Mouse (Mus musculus): ENCODE data around the gene Atic. TPM values are rescaled to one million over a fixed set of nuclear protein-coding genes. Genes with fewer than 3 reads are reported as not detected.

Gene Atic
- total RNA-seq, 1 experiment: 127 TPM

- Histone ChIP-seq H3K4me1 (ENCODE audit: control insufficient read depth in 2 of 2, insufficient read depth in 2 of 2, low read length in 2 of 2, poor library complexity in 1 of 2) (no peaks in the 10 kb centered on the region), H3K36me3 (ENCODE audit: control insufficient read depth, insufficient read depth, low read length, poor library complexity, severe bottlenecking) (no peaks in the 10 kb centered on the region), H3K27ac (ENCODE audit: insufficient read depth, low read depth, low read length, poor library complexity, severe bottlenecking) (no peak overlapping the region), H3K4me3 (ENCODE audit: insufficient read depth in 1 of 2, low read depth in 1 of 2, low read length in 2 of 2, poor library complexity in 1 of 2, severe bottlenecking in 1 of 2) (no peak overlapping the region), H3K9ac (ENCODE audit: insufficient read depth, low read depth, low read length, poor library complexity, severe bottlenecking) (no peak overlapping the region), H3K9me3 (ENCODE audit: control insufficient read depth, insufficient read depth, low read depth, low read length) (no peaks in the 10 kb centered on the region)
- peak; percentile 21 for DNase-seq (ENCODE audit: low read depth, low spot score)
- TF ChIP-seq MAFK (IDR thresholded peaks at IDR 0.05; ENCODE audit: insufficient read depth, low read depth, low read length): peak; percentile 85
- no peak for TF ChIP-seq ZNF384 (IDR thresholded peaks at IDR 0.05; ENCODE audit: low read depth, low read length)
- in situ Hi-C loops (cut with MboI; ENCODE audit: low sequenced_read_pairs in 2 of 2, unreplicated experiment in 2 of 2): no loop called here
Observed at GRCm38 (mm10) chr1:71530779-71531178, 26.2 kb upstream of the Atic start.

- no peak for TF ChIP-seq ZNF384 (IDR thresholded peaks at IDR 0.05; ENCODE audit: low read depth, low read length)
- no peak for TF ChIP-seq CHD2 (IDR thresholded peaks at IDR 0.05; ENCODE audit: low read depth, low read length)
- TF ChIP-seq ZC3H11A (IDR thresholded peaks at IDR 0.05; ENCODE audit: borderline replicate concordance, low read depth, low read length): peak; percentile 63
- no peaks in the 10 kb centered on the region for H3K36me3 ChIP-seq (ENCODE audit: control insufficient read depth, insufficient read depth, low read length, poor library complexity, severe bottlenecking)
- in situ Hi-C loops (cut with MboI; ENCODE audit: low sequenced_read_pairs in 2 of 2, unreplicated experiment in 2 of 2): no loop called here
- no peak overlapping the region for H3K9ac ChIP-seq (ENCODE audit: insufficient read depth, low read depth, low read length, poor library complexity, severe bottlenecking)
- no peak overlapping the region for H3K4me3 ChIP-seq (ENCODE audit: insufficient read depth in 1 of 2, low read depth in 1 of 2, low read length in 2 of 2, poor library complexity in 1 of 2, severe bottlenecking in 1 of 2)
- H3K4me1 ChIP-seq (ENCODE audit: control insufficient read depth in 2 of 2, insufficient read depth in 2 of 2, low read length in 2 of 2, poor library complexity in 1 of 2): no peaks in the 10 kb centered on the region
- no peak overlapping the region for H3K27ac ChIP-seq (ENCODE audit: insufficient read depth, low read depth, low read length, poor library complexity, severe bottlenecking)
- DNase-seq (ENCODE audit: low read depth, low spot score): peak; percentile 85
- no peaks in the 10 kb centered on the region for H3K9me3 ChIP-seq (ENCODE audit: control insufficient read depth, insufficient read depth, low read depth, low read length)
Observed at GRCm38 (mm10) chr1:71531653-71532052, 25.3 kb upstream of the Atic start.

GRCm38 (mm10) chr1:71539641-71540040 is 17.3 kb upstream of the Atic start:
- Histone ChIP-seq H3K36me3 (ENCODE audit: control insufficient read depth, insufficient read depth, low read length, poor library complexity, severe bottlenecking) (no peaks in the 10 kb centered on the region), H3K4me1 (ENCODE audit: control insufficient read depth in 2 of 2, insufficient read depth in 2 of 2, low read length in 2 of 2, poor library complexity in 1 of 2) (no peaks in the 10 kb centered on the region), H3K9ac (ENCODE audit: insufficient read depth, low read depth, low read length, poor library complexity, severe bottlenecking) (no peak overlapping the region), H3K27ac (ENCODE audit: insufficient read depth, low read depth, low read length, poor library complexity, severe bottlenecking) (no peak overlapping the region), H3K9me3 (ENCODE audit: control insufficient read depth, insufficient read depth, low read depth, low read length) (no peaks in the 10 kb centered on the region), H3K4me3 (ENCODE audit: insufficient read depth in 1 of 2, low read depth in 1 of 2, low read length in 2 of 2, poor library complexity in 1 of 2, severe bottlenecking in 1 of 2) (no peak overlapping the region)
- no peak for DNase-seq (ENCODE audit: low read depth, low spot score)
- TF ChIP-seq MAFK (IDR thresholded peaks at IDR 0.05; ENCODE audit: insufficient read depth, low read depth, low read length) (no peak), HCFC1 (IDR thresholded peaks at IDR 0.05; ENCODE audit: borderline replicate concordance, insufficient read depth, low read length) (no peak), ZNF384 (IDR thresholded peaks at IDR 0.05; ENCODE audit: low read depth, low read length) (no peak), CHD2 (IDR thresholded peaks at IDR 0.05; ENCODE audit: low read depth, low read length) (no peak), ZC3H11A (IDR thresholded peaks at IDR 0.05; ENCODE audit: borderline replicate concordance, low read depth, low read length) (no peak)
- in situ Hi-C loops (cut with MboI; ENCODE audit: low sequenced_read_pairs in 2 of 2, unreplicated experiment in 2 of 2): no loop called here

- no peak for DNase-seq (ENCODE audit: low read depth, low spot score)
- Histone ChIP-seq H3K4me1 (ENCODE audit: control insufficient read depth in 2 of 2, insufficient read depth in 2 of 2, low read length in 2 of 2, poor library complexity in 1 of 2) (no peaks in the 10 kb centered on the region), H3K9ac (ENCODE audit: insufficient read depth, low read depth, low read length, poor library complexity, severe bottlenecking) (no peak overlapping the region), H3K9me3 (ENCODE audit: control insufficient read depth, insufficient read depth, low read depth, low read length) (no peaks in the 10 kb centered on the region), H3K36me3 (ENCODE audit: control insufficient read depth, insufficient read depth, low read length, poor library complexity, severe bottlenecking) (no peaks in the 10 kb centered on the region), H3K4me3 (ENCODE audit: insufficient read depth in 1 of 2, low read depth in 1 of 2, low read length in 2 of 2, poor library complexity in 1 of 2, severe bottlenecking in 1 of 2) (no peak overlapping the region), H3K27ac (ENCODE audit: insufficient read depth, low read depth, low read length, poor library complexity, severe bottlenecking) (no peak overlapping the region)
- in situ Hi-C loops (cut with MboI; ENCODE audit: low sequenced_read_pairs in 2 of 2, unreplicated experiment in 2 of 2): no loop called here
- TF ChIP-seq CHD2 (IDR thresholded peaks at IDR 0.05; ENCODE audit: low read depth, low read length): no peak
Observed at GRCm38 (mm10) chr1:71540437-71540836, 16.5 kb upstream of the Atic start.

GRCm38 (mm10) chr1:71550626-71551195 is 6.2 kb upstream of the Atic start:
- Histone ChIP-seq H3K36me3 (ENCODE audit: control insufficient read depth, insufficient read depth, low read length, poor library complexity, severe bottlenecking) (no peaks in the 10 kb centered on the region), H3K9ac (ENCODE audit: insufficient read depth, low read depth, low read length, poor library complexity, severe bottlenecking) (no peak overlapping the region), H3K4me3 (ENCODE audit: insufficient read depth in 1 of 2, low read depth in 1 of 2, low read length in 2 of 2, poor library complexity in 1 of 2, severe bottlenecking in 1 of 2) (no peak overlapping the region), H3K4me1 (ENCODE audit: control insufficient read depth in 2 of 2, insufficient read depth in 2 of 2, low read length in 2 of 2, poor library complexity in 1 of 2) (peaks cover 0 to 3% of the 10 kb centered on the region in 2 experiments; a peak in 1 of 4 replicates), H3K27ac (ENCODE audit: insufficient read depth, low read depth, low read length, poor library complexity, severe bottlenecking) (no peak overlapping the region), H3K9me3 (ENCODE audit: control insufficient read depth, insufficient read depth, low read depth, low read length) (no peaks in the 10 kb centered on the region)
- in situ Hi-C loops (cut with MboI; ENCODE audit: low sequenced_read_pairs in 2 of 2, unreplicated experiment in 2 of 2): no loop called here
- no peak for TF ChIP-seq ZC3H11A (IDR thresholded peaks at IDR 0.05; ENCODE audit: borderline replicate concordance, low read depth, low read length)
- no peak for TF ChIP-seq ZNF384 (IDR thresholded peaks at IDR 0.05; ENCODE audit: low read depth, low read length)
- TF ChIP-seq MAFK (IDR thresholded peaks at IDR 0.05; ENCODE audit: insufficient read depth, low read depth, low read length): no peak
- no peak for TF ChIP-seq HCFC1 (IDR thresholded peaks at IDR 0.05; ENCODE audit: borderline replicate concordance, insufficient read depth, low read length)
- no peak for TF ChIP-seq CHD2 (IDR thresholded peaks at IDR 0.05; ENCODE audit: low read depth, low read length)
- DNase-seq (ENCODE audit: low read depth, low spot score): no peak
